Mouse (Mus musculus) heart, embryonic 13.5 days (tissue): Measurements from ENCODE around the gene Vwa1. TPM values are rescaled to one million over a fixed set of nuclear protein-coding genes. Genes with fewer than 3 reads are reported as not detected.
A peak's percentile ranks its signal among the peaks of the same experiment; 100 is the strongest.
"Not testable (repeated sequence)": the region's sequence is repeated elsewhere in the genome, so short reads cannot be mapped to it uniquely, and the experiment has no call there.

Source experiments
- ATAC-seq: fragments of 200-750 bp; cut with Nextera tagmentation; 2 replicates; pipeline ENCODE4 v1.8.0; 2017; ENCODE audit warnings: moderate TSS enrichment; ENCODE audit not compliant: insufficient number of reproducible peaks, low FRiP score, low TSS enrichment; ENCODE audit errors: extremely low read depth
- H3K27ac ChIP-seq: fragments of 300-500 bp; sonication (generic); replicated peaks from 2 replicates; pipeline ENCODE4 v1.5.1; 2015; ENCODE audit warnings: moderate library complexity, mild to moderate bottlenecking, inconsistent platforms
- H3K27me3 ChIP-seq: fragments of 300-500 bp; sonication (generic); replicated peaks from 2 replicates; pipeline ENCODE4 v1.6.1; 2015; ENCODE audit warnings: mild to moderate bottlenecking, inconsistent platforms
- H3K36me3 ChIP-seq: fragments of 300-500 bp; sonication (generic); 2 replicates; pipeline ENCODE4 v1.6.1; 2015; ENCODE audit warnings: mild to moderate bottlenecking, inconsistent platforms
- H3K4me1 ChIP-seq: fragments of 300-500 bp; sonication (generic); 2 replicates; pipeline ENCODE4 v1.6.1; 2015; ENCODE audit warnings: inconsistent platforms
- H3K4me2 ChIP-seq: fragments of 300-500 bp; sonication (generic); 2 replicates; pipeline ENCODE4 v1.6.1; 2015; ENCODE audit warnings: inconsistent platforms, mild to moderate bottlenecking, moderate library complexity
- H3K4me3 ChIP-seq: fragments of 300-500 bp; sonication (generic); 2 replicates; pipeline ENCODE4 v1.5.1; 2015; ENCODE audit warnings: moderate library complexity, mild to moderate bottlenecking, inconsistent platforms
- H3K9ac ChIP-seq: fragments of 300-500 bp; sonication (generic); 2 replicates; pipeline ENCODE4 v1.6.1; 2015; ENCODE audit warnings: inconsistent platforms, mild to moderate bottlenecking, moderate library complexity
- H3K9me3 ChIP-seq: fragments of 300-500 bp; sonication (generic); 2 replicates; pipeline ENCODE4 v1.6.1; 2016; ENCODE audit warnings: inconsistent platforms
- WGBS: fragments of 180-500 bp; shearing (Covaris S2); methylation state at CpG from one replicate; pipeline ENCODE4 v1.1.7; 2015; ENCODE audit warnings: mixed read lengths; 5-methylcytosine and 5-hydroxymethylcytosine counted together
- polyA plus RNA-seq: library from polyadenylated mRNA; unstranded; fragments of >200 nt; fragmentation: Nextera tagmentation; extraction: Ambion mirVana; gene quantifications from 2 replicates; pipeline ENCODE4 v1.2.1, GENCODE M21; 2015

The Vwa1 gene
- polyA plus RNA-seq, 1 experiment from 2014 or later = 3.5 TPM

GRCm38 (mm10) chr4:155761356-155762099, 13.0 kb downstream of the Vwa1 start:
- no peak for ATAC-seq
- H3K9ac ChIP-seq = peak overlapping the region; percentile 92
- H3K4me3 ChIP-seq = peak overlapping the region; percentile 92
- no peaks in the 10 kb centered on the region for H3K9me3 ChIP-seq
- peak overlapping the region; percentile 63 for H3K27ac ChIP-seq
- peaks cover 11% of the 10 kb centered on the region for H3K36me3 ChIP-seq
- H3K4me2 ChIP-seq = peak overlapping the region; percentile 99
- H3K27me3 ChIP-seq = no peaks in the 10 kb centered on the region
- 2% methylated on average over 28 of the region's 28 CpGs for WGBS
- peaks cover 47% of the 10 kb centered on the region for H3K4me1 ChIP-seq

- Histone ChIP-seq H3K4me2 (peak within 1 kb of the TSS; percentile 99), H3K4me1 (peaks cover 47% of the 10 kb centered on the region), H3K4me3 (peak within 1 kb of the TSS; percentile 92), H3K27ac (peak within 1 kb of the TSS; percentile 80), H3K9me3 (no peaks in the 10 kb centered on the region), H3K36me3 (peaks cover 19% of the 10 kb centered on the region), H3K9ac (peak within 1 kb of the TSS; percentile 92), H3K27me3 (no peaks in the 10 kb centered on the region)
- ATAC-seq = peak; percentile 95
- under 1% methylated on average over 68 of the region's 68 CpGs for WGBS
These were observed 13.7 kb downstream of the Vwa1 start, which contains the start of gene Atad3a for GRCm38 (mm10) chr4:155760613-155761355. Gene Atad3a (minus strand): TSS chr4:155761093.

GRCm38 (mm10) chr4:155759862-155760612, 14.5 kb downstream of the Vwa1 start:
- Histone ChIP-seq H3K9ac (peak overlapping the region; percentile 92), H3K4me2 (peak overlapping the region; percentile 99), H3K4me1 (peaks cover 47% of the 10 kb centered on the region), H3K9me3 (no peaks in the 10 kb centered on the region), H3K36me3 (peaks cover 26% of the 10 kb centered on the region), H3K27me3 (no peaks in the 10 kb centered on the region), H3K27ac (peak overlapping the region; percentile 80), H3K4me3 (peak overlapping the region; percentile 92)
- ATAC-seq = no peak
- WGBS = 3% methylated on average over 10 of the region's 10 CpGs

GRCm38 (mm10) chr4:155757011-155757410, 17.5 kb downstream of the Vwa1 start:
- Histone ChIP-seq H3K9me3 (no peaks in the 10 kb centered on the region), H3K27ac (no peak overlapping the region), H3K27me3 (no peaks in the 10 kb centered on the region), H3K9ac (peak overlapping the region; percentile 40; the same call in 1 of the 2 replicates), H3K4me1 (peaks cover 42% of the 10 kb centered on the region), H3K4me2 (no peak overlapping the region), H3K4me3 (no peak overlapping the region), H3K36me3 (peaks cover 56% of the 10 kb centered on the region)
- WGBS = 64% methylated on average over 12 of the region's 12 CpGs
- no peak for ATAC-seq

DNA sequence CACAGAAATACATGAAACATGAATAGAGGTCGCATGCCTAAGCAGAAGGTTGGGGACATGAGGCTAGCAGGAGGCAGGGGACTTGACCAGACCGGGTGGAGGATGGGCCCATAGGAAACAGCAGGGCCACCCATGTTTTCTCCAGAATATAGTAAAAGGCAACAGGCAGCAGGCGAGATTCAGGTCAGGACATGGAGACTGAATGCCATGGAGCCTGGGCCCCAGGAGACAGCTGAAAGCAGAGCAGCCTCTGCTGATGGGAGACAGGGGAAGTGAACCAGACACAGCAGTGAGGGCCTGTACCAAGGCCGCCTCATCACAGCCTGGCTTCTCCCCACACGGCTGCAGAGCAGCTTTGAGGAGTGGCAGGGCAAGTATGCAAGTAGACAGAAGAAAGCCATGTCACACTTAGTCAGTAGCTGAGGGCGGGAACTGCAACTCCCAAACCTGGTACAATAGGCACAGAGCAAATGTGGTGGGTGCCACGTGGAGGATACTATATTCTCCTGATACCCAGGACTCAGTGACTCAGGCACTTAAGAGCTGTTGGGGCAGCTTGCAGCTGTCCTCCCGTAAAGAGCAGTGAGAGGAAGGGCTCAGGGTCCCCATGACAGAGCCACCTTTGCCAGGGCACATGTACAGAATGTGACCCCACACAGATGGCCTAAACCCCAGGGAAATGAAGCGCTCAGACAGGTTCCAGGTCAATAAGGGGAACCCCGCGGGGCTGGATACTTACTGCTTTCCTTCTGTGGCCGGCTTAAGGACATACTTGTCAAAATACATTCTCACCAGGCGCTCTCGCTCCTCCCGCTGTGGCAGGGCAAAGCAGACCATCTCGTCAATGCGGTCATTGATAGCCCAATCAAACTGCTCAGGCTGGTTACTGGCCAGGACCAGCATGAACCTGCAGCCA, 27.7 kb downstream of the Vwa1 start:
- 86% methylated on average over 17 of the region's 17 CpGs for WGBS
- peaks cover 100% of the 10 kb centered on the region for H3K36me3 ChIP-seq
- ATAC-seq = no peak

GRCm38 (mm10) chr4:155746036-155746548, 28.4 kb downstream of the Vwa1 start:
- no peaks in the 10 kb centered on the region for H3K9me3 ChIP-seq
- no peaks in the 10 kb centered on the region for H3K27me3 ChIP-seq
- H3K27ac ChIP-seq = no peak overlapping the region
- no peak for ATAC-seq
- 77% methylated on average over 8 of the region's 8 CpGs for WGBS
- no peak overlapping the region for H3K4me3 ChIP-seq
- H3K36me3 ChIP-seq = peaks cover 100% of the 10 kb centered on the region
- no peak overlapping the region for H3K9ac ChIP-seq
- H3K4me2 ChIP-seq = no peak overlapping the region
- H3K4me1 ChIP-seq = no peaks in the 10 kb centered on the region

More for the DNA sequence above, 27.7 kb downstream of the Vwa1 start:
- H3K9me3 ChIP-seq = no peaks in the 10 kb centered on the region
- no peak overlapping the region for H3K27ac ChIP-seq
- no peak overlapping the region for H3K9ac ChIP-seq
- no peak overlapping the region for H3K4me2 ChIP-seq
- H3K4me1 ChIP-seq = no peaks in the 10 kb centered on the region
- H3K4me3 ChIP-seq = no peak overlapping the region
- H3K27me3 ChIP-seq = no peaks in the 10 kb centered on the region

DNA sequence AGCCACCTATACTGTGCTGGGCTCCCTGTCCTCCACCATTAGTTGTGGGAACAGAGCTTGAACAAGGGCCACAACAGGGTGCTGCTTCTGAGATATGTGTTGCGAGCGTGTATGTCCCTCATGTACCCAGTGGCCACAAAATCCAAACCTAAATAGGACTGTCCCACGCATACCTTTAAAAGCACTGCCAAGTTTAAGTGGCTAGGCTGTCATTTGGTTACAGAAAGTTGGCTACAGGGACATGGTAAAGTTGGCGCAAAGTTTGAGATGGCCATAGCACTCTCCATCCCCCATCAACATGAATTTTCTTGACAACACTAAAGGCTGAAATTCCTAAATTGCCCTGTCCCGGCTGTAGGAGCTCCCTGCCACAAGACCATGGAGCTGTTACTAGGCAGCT, 29.4 kb downstream of the Vwa1 start:
- H3K4me3 ChIP-seq = no peak overlapping the region
- H3K9ac ChIP-seq = no peak overlapping the region
- no peak for ATAC-seq
- H3K36me3 ChIP-seq = peaks cover 100% of the 10 kb centered on the region
- no peak overlapping the region for H3K27ac ChIP-seq
- no peaks in the 10 kb centered on the region for H3K27me3 ChIP-seq
- 87% methylated on average over 5 of the region's 5 CpGs for WGBS
- H3K4me2 ChIP-seq = no peak overlapping the region
- no peaks in the 10 kb centered on the region for H3K4me1 ChIP-seq
- no peaks in the 10 kb centered on the region for H3K9me3 ChIP-seq

DNA sequence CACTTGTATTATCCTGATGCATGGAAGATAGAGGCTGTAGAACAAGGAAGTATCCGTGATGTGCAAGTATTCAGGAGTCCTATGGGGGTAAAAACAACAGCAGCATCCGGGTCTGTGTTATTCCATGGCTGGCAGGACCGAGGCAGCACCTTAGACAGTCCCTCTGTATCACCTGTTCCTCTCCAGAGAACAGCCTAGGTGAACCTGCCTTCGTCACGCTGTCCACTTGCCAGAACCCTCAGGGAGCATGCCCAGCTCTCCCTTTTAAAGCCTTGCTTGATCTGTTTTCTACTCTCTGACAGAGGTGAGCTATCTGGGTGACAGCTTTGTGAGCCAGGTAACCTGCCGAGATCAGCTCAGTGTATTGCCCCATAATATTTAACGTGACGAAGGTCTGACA, 30.0 kb downstream of the Vwa1 start:
- H3K27ac ChIP-seq = no peak overlapping the region
- no peaks in the 10 kb centered on the region for H3K9me3 ChIP-seq
- 87% methylated on average over 8 of the region's 8 CpGs for WGBS

DNA sequence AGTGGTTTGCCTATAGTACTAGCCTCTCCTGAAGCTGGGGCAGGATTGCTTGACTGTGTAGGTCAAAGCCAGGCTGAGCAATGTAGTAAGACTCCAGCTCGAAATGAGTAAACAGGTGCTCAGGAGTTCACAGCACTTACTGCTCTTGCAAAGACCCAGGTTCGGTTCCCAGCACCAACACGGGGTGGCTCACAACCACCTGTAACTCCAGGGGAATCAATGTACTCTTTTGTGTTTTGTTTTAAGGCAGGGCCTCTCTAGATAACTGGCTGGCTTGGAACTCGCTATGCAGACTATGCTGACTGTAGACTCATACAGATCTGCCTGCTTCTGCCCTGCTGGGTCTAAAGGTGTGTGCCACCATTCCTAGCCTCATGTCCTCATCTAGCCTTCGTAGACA, 31.8 kb downstream of the Vwa1 start:
- no peak overlapping the region for H3K4me3 ChIP-seq
- H3K9ac ChIP-seq = no peak overlapping the region
- H3K4me2 ChIP-seq = no peak overlapping the region
- peaks cover 88% of the 10 kb centered on the region for H3K36me3 ChIP-seq
- H3K27ac ChIP-seq = no peak overlapping the region
- no peaks in the 10 kb centered on the region for H3K27me3 ChIP-seq
- no peaks in the 10 kb centered on the region for H3K4me1 ChIP-seq
- H3K9me3 ChIP-seq = no peaks in the 10 kb centered on the region
- ATAC-seq = no peak
- WGBS = 91% methylated on average over 5 of the region's 5 CpGs

More for the DNA sequence above, 30.0 kb downstream of the Vwa1 start:
- ATAC-seq = no peak
- no peaks in the 10 kb centered on the region for H3K27me3 ChIP-seq
- H3K4me1 ChIP-seq = no peaks in the 10 kb centered on the region
- H3K4me2 ChIP-seq = no peak overlapping the region
- no peak overlapping the region for H3K9ac ChIP-seq
- H3K36me3 ChIP-seq = peaks cover 100% of the 10 kb centered on the region
- H3K4me3 ChIP-seq = no peak overlapping the region

- not testable (repeated sequence) for H3K9ac ChIP-seq
These were observed 33.8 kb downstream of the Vwa1 start for GRCm38 (mm10) chr4:155740681-155741080.

More at GRCm38 (mm10) chr4:155740681-155741080, 33.8 kb downstream of the Vwa1 start:
- not testable (repeated sequence) for H3K27me3 ChIP-seq, ATAC-seq, H3K4me1 ChIP-seq, H3K4me2 ChIP-seq, H3K27ac ChIP-seq, H3K4me3 ChIP-seq, H3K9me3 ChIP-seq
- H3K36me3 ChIP-seq = peaks cover 75% of the 10 kb centered on the region
- 83% methylated on average over 10 of the region's 10 CpGs for WGBS
